Mouse (Mus musculus): ENCODE measurements around the gene Rasgrp4. TPM values are rescaled to one million over a fixed set of nuclear protein-coding genes. Genes with fewer than 3 reads are reported as not detected.
"Not testable (repeated sequence)": the region's sequence is repeated elsewhere in the genome, so short reads cannot be mapped to it uniquely, and the experiment has no call there.

Rasgrp4 gene
- total and polyA plus RNA-seq, 2 experiments from 2014 or later: 0.79 to 2.2 TPM

- WGBS: under 1% methylated on average over 62 of the region's 62 CpGs
- H3K4me2 ChIP-seq (ENCODE audit: low read depth, low read length, poor library complexity, severe bottlenecking): peak within 1 kb of the TSS; percentile 83
- TF ChIP-seq CTCF (IDR thresholded peaks at IDR 0.05): peak; percentile 71
Measured at GRCm38 (mm10) chr7:29180077-29180853, 45.6 kb downstream of the Rasgrp4 start, which contains the start of gene Psmd8. Gene Psmd8 (minus strand): TSS chr7:29180701.

GRCm38 (mm10) chr7:29180854-29181236 lies 46.2 kb downstream of the Rasgrp4 start:
- ATAC-seq (ENCODE audit: low FRiP score): peak; percentile 38
- 37% methylated on average over 5 of the region's 5 CpGs for WGBS
- Histone ChIP-seq H3K27me3 (ENCODE audit: insufficient read depth, low read length) (no peaks in the 10 kb centered on the region), H3K4me3 (ENCODE audit: low read depth, low read length) (peak overlapping the region; percentile 73), H3K27ac (ENCODE audit: low read depth, low read length) (peak overlapping the region; percentile 45; the same call in 1 of the 2 replicates), H3K4me1 (ENCODE audit: insufficient read depth, low read length) (peaks cover 10% of the 10 kb centered on the region), H3K4me2 (ENCODE audit: low read depth, low read length, poor library complexity, severe bottlenecking) (peak overlapping the region; percentile 83), H3K36me3 (ENCODE audit: insufficient read depth, low read length) (peaks cover 4% of the 10 kb centered on the region), H3K9me3 (ENCODE audit: low read length) (no peaks in the 10 kb centered on the region), H3K9ac (replicated peaks; ENCODE audit: low read length, poor library complexity, severe bottlenecking) (no peak overlapping the region)
- no peak; the same call in 1 of the 2 replicates for TF ChIP-seq CTCF (IDR thresholded peaks at IDR 0.05)
- DNase-seq (ENCODE audit: low spot score): no peak

More at GRCm38 (mm10) chr7:29180077-29180853, 45.6 kb downstream of the Rasgrp4 start, which contains the start of gene Psmd8:
- ATAC-seq (ENCODE audit: low FRiP score): peak; percentile 94
- Histone ChIP-seq H3K9me3 (ENCODE audit: low read length) (no peaks in the 10 kb centered on the region), H3K9ac (replicated peaks; ENCODE audit: low read length, poor library complexity, severe bottlenecking) (peak within 1 kb of the TSS; percentile 77), H3K36me3 (ENCODE audit: insufficient read depth, low read length) (peaks cover 10% of the 10 kb centered on the region), H3K4me3 (ENCODE audit: low read depth, low read length) (peak within 1 kb of the TSS; percentile 73), H3K27me3 (ENCODE audit: insufficient read depth, low read length) (no peaks in the 10 kb centered on the region), H3K4me1 (ENCODE audit: insufficient read depth, low read length) (peaks cover 10% of the 10 kb centered on the region), H3K27ac (ENCODE audit: low read depth, low read length) (peak within 1 kb of the TSS; percentile 76)
- DNase-seq (ENCODE audit: low spot score): peak; percentile 98

GRCm38 (mm10) chr7:29181323-29181722 lies 46.7 kb downstream of the Rasgrp4 start:
- H3K9ac ChIP-seq (replicated peaks; ENCODE audit: low read length, poor library complexity, severe bottlenecking); H3K4me1 ChIP-seq (ENCODE audit: insufficient read depth, low read length); DNase-seq (ENCODE audit: low spot score); ATAC-seq (ENCODE audit: low FRiP score); H3K27ac ChIP-seq (ENCODE audit: low read depth, low read length); H3K4me2 ChIP-seq (ENCODE audit: low read depth, low read length, poor library complexity, severe bottlenecking); H3K27me3 ChIP-seq (ENCODE audit: insufficient read depth, low read length); H3K9me3 ChIP-seq (ENCODE audit: low read length); H3K36me3 ChIP-seq (ENCODE audit: insufficient read depth, low read length); H3K4me3 ChIP-seq (ENCODE audit: low read depth, low read length): not testable (repeated sequence)
- 83% methylated on average over 4 of the region's 4 CpGs for WGBS

GRCm38 (mm10) chr7:29194230-29194629 lies 59.6 kb downstream of the Rasgrp4 start:
- not testable (repeated sequence) for H3K36me3 ChIP-seq (ENCODE audit: insufficient read depth, low read length); H3K9ac ChIP-seq (replicated peaks; ENCODE audit: low read length, poor library complexity, severe bottlenecking); H3K27ac ChIP-seq (ENCODE audit: low read depth, low read length); H3K27me3 ChIP-seq (ENCODE audit: insufficient read depth, low read length); H3K4me3 ChIP-seq (ENCODE audit: low read depth, low read length); H3K4me1 ChIP-seq (ENCODE audit: insufficient read depth, low read length); H3K9me3 ChIP-seq (ENCODE audit: low read length); DNase-seq (ENCODE audit: low spot score); H3K4me2 ChIP-seq (ENCODE audit: low read depth, low read length, poor library complexity, severe bottlenecking); ATAC-seq (ENCODE audit: low FRiP score)
- 93% methylated on average over 1 of the region's 1 CpGs for WGBS

- Histone ChIP-seq H3K4me3 (ENCODE audit: low read depth, low read length) (no peak overlapping the region), H3K9me3 (ENCODE audit: low read length) (no peaks in the 10 kb centered on the region), H3K9ac (replicated peaks; ENCODE audit: low read length, poor library complexity, severe bottlenecking) (no peak overlapping the region), H3K27me3 (ENCODE audit: insufficient read depth, low read length) (no peaks in the 10 kb centered on the region), H3K27ac (ENCODE audit: low read depth, low read length) (no peak overlapping the region), H3K36me3 (ENCODE audit: insufficient read depth, low read length) (no peaks in the 10 kb centered on the region), H3K4me2 (ENCODE audit: low read depth, low read length, poor library complexity, severe bottlenecking) (no peak overlapping the region), H3K4me1 (ENCODE audit: insufficient read depth, low read length) (no peaks in the 10 kb centered on the region)
- TF ChIP-seq CTCF (IDR thresholded peaks at IDR 0.05): no peak
- 79% methylated on average over 6 of the region's 6 CpGs for WGBS
- ATAC-seq (ENCODE audit: low FRiP score) (no peak), DNase-seq (ENCODE audit: low spot score) (no peak)
Measured at GRCm38 (mm10) chr7:29202577-29202976, 67.9 kb downstream of the Rasgrp4 start.

Other genes with a start within 250 kb of the Rasgrp4 start
- gene Actn4, start 172.5 kb upstream of the Rasgrp4 start, total RNA-seq (2014; rRNA removed): 74.7 and 86.9 TPM in 2 replicates
- 101 and 105 TPM in 2 replicates for gene Actn4, start 172.5 kb upstream of the Rasgrp4 start, polyA plus RNA-seq (2015; fragmentation: Nextera tagmentation; extraction: Ambion mirVana)
- 405 and 482 TPM in 2 replicates for gene Eif3k, start 153.0 kb upstream of the Rasgrp4 start, total RNA-seq (2014; rRNA removed)
- gene Eif3k, start 153.0 kb upstream of the Rasgrp4 start, polyA plus RNA-seq (2015; fragmentation: Nextera tagmentation; extraction: Ambion mirVana): 292 and 309 TPM in 2 replicates
- 5.6 and 17.4 TPM in 2 replicates for gene Map4k1, start 152.8 kb upstream of the Rasgrp4 start, total RNA-seq (2014; rRNA removed)
- 18.2 and 21.0 TPM in 2 replicates for gene Map4k1, start 152.8 kb upstream of the Rasgrp4 start, polyA plus RNA-seq (2015; fragmentation: Nextera tagmentation; extraction: Ambion mirVana)
- 7.0 and 7.2 TPM in 2 replicates for gene Ryr1, start 9.7 kb upstream of the Rasgrp4 start, total RNA-seq (2014; rRNA removed)
- 13.6 and 15.2 TPM in 2 replicates for gene Ryr1, start 9.7 kb upstream of the Rasgrp4 start, polyA plus RNA-seq (2015; fragmentation: Nextera tagmentation; extraction: Ambion mirVana)
- 27.5 and 32.9 TPM in 2 replicates for gene Fam98c, start 21.4 kb downstream of the Rasgrp4 start, total RNA-seq (2014; rRNA removed)
- 37.9 and 38.0 TPM in 2 replicates for gene Fam98c, start 21.4 kb downstream of the Rasgrp4 start, polyA plus RNA-seq (2015; fragmentation: Nextera tagmentation; extraction: Ambion mirVana)
- gene Ggn, start 35.4 kb downstream of the Rasgrp4 start, total RNA-seq (2014; rRNA removed): 0.49 and 1.3 TPM in 2 replicates
- gene Ggn, start 35.4 kb downstream of the Rasgrp4 start, polyA plus RNA-seq (2015; fragmentation: Nextera tagmentation; extraction: Ambion mirVana): 0.35 and 0.69 TPM in 2 replicates
- 33.3 and 35.0 TPM in 2 replicates for gene Spred3, start 35.6 kb downstream of the Rasgrp4 start, total RNA-seq (2014; rRNA removed)
- 10.4 and 13.1 TPM in 2 replicates for gene Spred3, start 35.6 kb downstream of the Rasgrp4 start, polyA plus RNA-seq (2015; fragmentation: Nextera tagmentation; extraction: Ambion mirVana)
- gene Psmd8, start 45.9 kb downstream of the Rasgrp4 start, total RNA-seq (2014; rRNA removed): 289 and 329 TPM in 2 replicates
- 286 and 292 TPM in 2 replicates for gene Psmd8, start 45.9 kb downstream of the Rasgrp4 start, polyA plus RNA-seq (2015; fragmentation: Nextera tagmentation; extraction: Ambion mirVana)
- gene Catsperg1, start 79.2 kb downstream of the Rasgrp4 start, total RNA-seq (2014; rRNA removed): 3.2 and 4.3 TPM in 2 replicates
- gene Catsperg1, start 79.2 kb downstream of the Rasgrp4 start, polyA plus RNA-seq (2015; fragmentation: Nextera tagmentation; extraction: Ambion mirVana): 2.9 and 3.7 TPM in 2 replicates
- 1.7 and 1.8 TPM in 2 replicates for gene Kcnk6, start 97.7 kb downstream of the Rasgrp4 start, total RNA-seq (2014; rRNA removed)
- 2.2 and 2.4 TPM in 2 replicates for gene Kcnk6, start 97.7 kb downstream of the Rasgrp4 start, polyA plus RNA-seq (2015; fragmentation: Nextera tagmentation; extraction: Ambion mirVana)
- 121 and 127 TPM in 2 replicates for gene Yif1b, start 103.5 kb downstream of the Rasgrp4 start, total RNA-seq (2014; rRNA removed)
- 122 and 140 TPM in 2 replicates for gene Yif1b, start 103.5 kb downstream of the Rasgrp4 start, polyA plus RNA-seq (2015; fragmentation: Nextera tagmentation; extraction: Ambion mirVana)
- 0.52 TPM in 1 of 2 replicates, not detected in the other for gene 2200002D01Rik, start 113.6 kb downstream of the Rasgrp4 start, total RNA-seq (2014; rRNA removed)
- 1.2 and 2.0 TPM in 2 replicates for gene 2200002D01Rik, start 113.6 kb downstream of the Rasgrp4 start, polyA plus RNA-seq (2015; fragmentation: Nextera tagmentation; extraction: Ambion mirVana)
- gene Spint2, start 147.1 kb downstream of the Rasgrp4 start, total RNA-seq (2014; rRNA removed): 46.6 and 47.7 TPM in 2 replicates
- gene Spint2, start 147.1 kb downstream of the Rasgrp4 start, polyA plus RNA-seq (2015; fragmentation: Nextera tagmentation; extraction: Ambion mirVana): 148 and 153 TPM in 2 replicates
- gene Ppp1r14a, start 154.5 kb downstream of the Rasgrp4 start, total RNA-seq (2014; rRNA removed): 1.3 TPM in 2 replicates
- 1.4 and 1.7 TPM in 2 replicates for gene Ppp1r14a, start 154.5 kb downstream of the Rasgrp4 start, polyA plus RNA-seq (2015; fragmentation: Nextera tagmentation; extraction: Ambion mirVana)
- gene Dpf1, start 169.1 kb downstream of the Rasgrp4 start, total RNA-seq (2014; rRNA removed): 192 and 197 TPM in 2 replicates
- gene Dpf1, start 169.1 kb downstream of the Rasgrp4 start, polyA plus RNA-seq (2015; fragmentation: Nextera tagmentation; extraction: Ambion mirVana): 160 and 162 TPM in 2 replicates

Measured in midbrain, postnatal 0 days (tissue).